Mouse (Mus musculus) frontal cortex, postnatal 14 days (tissue): ENCODE data around the gene Kat8.
"Not testable (repeated sequence)": the region's sequence is repeated elsewhere in the genome, so short reads cannot be mapped to it uniquely, and the experiment has no call there.

Experiments used
- DNase-seq, 2 experiments: peaks; one replicate each; pipeline ENCODE4 v3.0.0; 2022; ENCODE audit warnings: low spot score in 2 of 2

Kat8 gene

DNA sequence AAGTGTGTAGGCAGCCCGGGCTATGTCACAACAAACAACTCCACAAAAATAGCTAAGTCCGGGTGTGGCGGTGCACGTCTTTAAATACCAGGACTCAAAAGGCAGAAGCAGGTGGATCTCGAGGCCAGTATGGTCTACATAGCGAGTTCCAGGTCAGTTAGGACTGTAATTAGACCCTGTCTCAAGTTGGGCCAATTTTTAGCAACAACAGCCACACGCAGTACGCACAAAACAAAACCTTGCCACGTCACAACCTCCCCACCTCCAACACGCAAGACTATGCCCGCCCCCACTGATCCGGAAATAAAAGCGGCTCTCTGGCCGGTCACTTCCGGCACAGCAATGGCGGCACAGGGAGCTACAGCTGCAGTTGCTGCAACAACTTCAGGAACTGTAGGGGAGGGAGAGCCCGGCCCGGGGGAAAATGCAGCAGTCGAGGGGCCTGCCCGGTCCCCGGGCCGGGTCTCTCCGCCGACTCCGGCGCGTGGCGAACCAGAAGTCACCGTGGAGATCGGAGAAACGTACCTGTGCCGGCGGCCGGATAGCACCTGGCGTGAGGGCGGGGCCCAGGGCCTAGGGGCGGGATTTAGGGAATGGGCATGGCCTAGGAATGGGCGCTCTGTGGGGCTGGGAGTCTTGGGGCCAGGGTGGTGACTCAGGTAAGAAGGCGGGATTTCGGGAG lies at the start of gene Kat8:
Kat8 (plus strand) TSS at position 327 of the 682 bp plus-strand sequence.
- DNase-seq: peak; percentile 76 to 79

DNA sequence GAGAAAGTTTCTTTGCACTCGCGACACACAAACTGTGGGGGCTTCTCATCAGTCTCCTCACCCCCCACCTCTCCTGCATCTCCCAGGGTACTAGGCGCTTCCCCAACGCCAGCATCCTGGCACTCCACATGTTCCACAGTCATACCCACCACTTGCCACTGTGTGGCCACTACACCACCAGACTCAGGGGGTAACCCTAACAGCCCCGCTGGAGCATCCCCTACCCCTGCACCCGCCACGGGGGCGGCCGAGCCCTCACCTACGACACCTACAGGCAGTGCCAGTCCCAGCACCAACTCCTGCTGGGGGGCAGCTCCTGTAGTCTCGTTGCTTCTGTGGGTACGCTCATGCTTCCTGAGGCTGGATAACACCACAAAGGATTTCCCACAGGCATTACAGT lies 45.9 kb upstream of the Kat8 start:
- no peak for DNase-seq

DNA sequence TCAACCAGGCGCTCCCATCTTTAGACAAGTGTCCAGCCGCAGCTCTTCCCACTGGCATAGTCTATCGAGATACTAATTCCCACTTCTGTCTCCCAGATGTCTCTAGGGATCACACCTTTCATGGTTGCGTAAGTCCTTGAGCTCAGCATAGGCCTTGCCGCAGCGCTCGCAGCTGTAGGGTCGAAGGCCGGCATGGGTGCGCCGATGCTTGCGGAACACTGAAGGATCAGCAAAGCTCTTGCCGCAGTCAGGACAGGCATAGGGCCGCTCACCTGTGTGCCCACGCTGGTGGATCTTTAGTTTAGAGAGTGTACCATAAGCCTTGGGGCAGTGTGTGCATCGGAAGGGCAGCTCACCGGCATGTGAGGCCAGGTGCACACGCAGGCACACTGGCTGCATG lies 44.7 kb upstream of the Kat8 start:
- no peak for DNase-seq

DNA sequence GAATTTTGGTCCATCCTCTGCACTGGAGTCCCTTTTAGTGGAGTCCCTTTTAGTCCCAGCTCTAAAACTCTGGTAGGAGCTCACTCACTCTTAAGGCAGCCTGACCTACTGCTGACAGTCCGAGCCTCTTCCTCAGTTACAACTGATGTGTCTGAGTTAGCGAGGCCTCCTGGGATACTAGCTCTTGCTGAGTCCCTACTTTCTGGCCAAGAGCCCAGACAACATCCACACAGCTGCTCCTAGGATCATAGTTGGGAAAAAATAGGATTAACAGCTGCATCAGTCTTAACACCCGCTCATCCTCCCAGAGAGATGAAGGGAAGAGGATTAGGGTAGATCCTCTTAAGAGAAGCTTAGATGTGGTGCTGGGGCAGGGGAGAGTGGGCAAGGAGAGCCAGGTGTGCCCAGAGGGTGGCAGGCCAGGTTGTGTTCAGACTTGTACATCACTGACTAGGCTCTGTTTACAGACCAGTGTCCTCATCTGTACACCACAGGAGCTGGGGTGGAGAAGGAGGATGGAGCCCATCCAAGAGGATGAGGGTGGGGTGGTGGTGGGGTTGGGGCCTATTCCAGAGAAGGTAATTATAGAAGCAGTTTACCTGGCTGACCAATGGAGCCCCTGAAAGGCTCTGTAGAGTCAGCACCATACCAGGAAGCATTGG lies 43.0 kb upstream of the Kat8 start:
- DNase-seq: no peak

DNA sequence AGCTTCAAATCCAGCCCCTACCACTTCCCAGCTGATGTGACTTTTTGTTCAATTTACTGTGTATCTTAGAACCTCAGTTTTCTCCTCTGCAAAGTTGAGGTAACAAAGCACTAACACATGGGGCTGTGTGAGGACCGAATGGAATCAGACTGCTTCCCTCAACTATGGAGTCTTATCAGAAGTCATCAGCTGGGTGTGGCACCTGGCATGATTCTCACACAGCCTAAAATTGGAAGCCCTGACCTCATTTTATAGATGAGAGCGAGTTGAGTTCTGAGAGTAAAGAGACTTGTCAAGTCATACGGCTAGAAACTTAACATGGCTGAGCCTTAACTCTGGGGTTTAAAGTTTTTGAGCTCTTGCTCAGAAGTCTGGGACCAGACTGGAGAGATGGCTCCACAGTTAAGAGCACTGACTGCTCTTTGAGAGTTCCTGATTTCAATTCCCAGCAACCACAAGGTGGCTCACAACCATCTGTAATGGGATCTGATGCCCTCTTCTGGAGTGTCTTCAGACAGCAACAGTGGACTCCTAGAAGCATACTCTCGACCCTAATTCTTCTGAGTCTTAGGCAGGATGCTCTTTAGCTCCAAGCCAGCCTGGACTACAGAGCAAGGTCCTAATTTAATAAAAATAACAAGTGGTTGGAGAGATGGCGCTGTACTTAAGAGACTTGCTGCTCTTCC lies 42.0 kb upstream of the Kat8 start:
- no peak for DNase-seq

DNA sequence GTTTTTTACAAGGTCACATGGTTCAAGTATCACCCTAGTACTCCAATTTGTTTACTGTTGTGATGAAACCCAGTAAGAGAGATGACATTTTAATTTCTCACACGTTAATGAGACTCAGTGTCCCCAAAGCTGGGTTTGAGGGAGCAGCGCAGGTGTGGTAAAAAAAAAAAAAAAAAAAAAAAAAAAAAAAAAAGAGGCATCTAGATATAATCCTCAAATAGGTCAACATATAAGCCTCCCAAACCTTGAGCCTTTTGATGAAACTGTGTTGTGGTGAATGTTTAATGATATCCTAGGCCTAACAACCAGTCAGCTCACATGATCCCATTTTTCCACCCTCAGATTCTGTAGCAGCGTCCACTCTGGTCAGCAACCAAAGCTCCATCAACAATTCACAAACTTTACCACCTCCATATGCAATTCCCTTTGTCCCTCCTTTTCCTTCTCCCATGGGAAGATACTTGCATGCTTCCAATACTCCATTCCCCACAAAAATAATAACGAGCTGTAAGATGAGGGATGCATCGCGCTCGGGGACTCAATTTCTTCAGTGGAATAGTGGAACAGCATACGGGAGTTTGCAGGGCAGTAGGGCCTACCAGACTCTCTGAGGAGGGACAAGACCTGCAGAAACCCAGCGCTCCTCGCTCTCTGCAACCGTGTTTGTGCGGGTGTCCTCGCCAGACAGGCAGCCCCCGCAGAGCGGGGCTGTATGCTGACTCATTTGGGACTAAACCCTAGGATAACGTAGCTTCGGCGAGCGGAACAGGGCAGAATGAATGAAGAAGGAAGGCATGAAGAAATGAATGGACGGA lies 37.3 kb upstream of the Kat8 start:
- no peak for DNase-seq

DNA sequence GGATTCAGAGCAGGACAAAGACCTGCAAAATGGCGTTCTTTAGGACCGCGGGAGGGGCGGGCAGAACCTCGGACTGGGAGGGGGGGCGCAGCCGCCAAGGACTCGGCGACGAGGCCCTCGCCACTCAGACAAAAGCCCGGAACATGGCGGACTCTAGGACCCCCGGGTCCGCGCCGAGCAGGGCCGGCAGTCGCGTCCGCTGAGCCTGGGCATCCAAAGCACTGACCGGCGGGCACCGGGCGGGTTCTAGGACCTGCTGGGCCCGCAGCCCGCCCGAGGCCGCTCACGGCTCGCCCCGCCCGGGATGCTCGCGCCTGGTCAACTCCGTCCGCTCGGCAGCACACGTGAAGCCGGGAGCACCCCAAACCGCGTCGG lies 36.7 kb upstream of the Kat8 start:
- DNase-seq: peak; percentile 85 to 88

DNA sequence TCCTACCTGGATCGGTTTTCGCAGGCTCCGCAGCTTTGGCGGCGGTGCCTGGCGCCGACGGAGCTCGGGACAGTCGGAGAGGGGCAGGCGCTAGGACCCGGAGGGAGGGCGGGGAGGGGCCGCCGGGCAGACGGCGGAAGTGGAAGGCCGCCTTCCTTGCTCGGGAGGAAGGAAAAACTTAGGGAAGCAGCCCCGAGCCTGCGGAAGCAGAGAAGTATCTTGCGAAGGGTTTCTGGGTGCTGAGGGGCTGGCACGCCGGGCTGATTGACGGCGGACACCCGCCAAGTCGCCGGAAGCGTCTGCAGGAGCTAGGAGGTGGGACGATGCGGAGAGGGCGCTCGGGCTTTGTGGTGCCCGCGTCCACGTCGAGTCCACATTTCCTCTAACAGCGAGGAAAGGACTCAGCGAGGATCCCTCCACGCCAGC lies 36.3 kb upstream of the Kat8 start, which contains the start of gene Zfp646:
Zfp646 (plus strand) TSS at position 181 of the 426 bp plus-strand sequence.
- peak; percentile 46 to 51 for DNase-seq

DNA sequence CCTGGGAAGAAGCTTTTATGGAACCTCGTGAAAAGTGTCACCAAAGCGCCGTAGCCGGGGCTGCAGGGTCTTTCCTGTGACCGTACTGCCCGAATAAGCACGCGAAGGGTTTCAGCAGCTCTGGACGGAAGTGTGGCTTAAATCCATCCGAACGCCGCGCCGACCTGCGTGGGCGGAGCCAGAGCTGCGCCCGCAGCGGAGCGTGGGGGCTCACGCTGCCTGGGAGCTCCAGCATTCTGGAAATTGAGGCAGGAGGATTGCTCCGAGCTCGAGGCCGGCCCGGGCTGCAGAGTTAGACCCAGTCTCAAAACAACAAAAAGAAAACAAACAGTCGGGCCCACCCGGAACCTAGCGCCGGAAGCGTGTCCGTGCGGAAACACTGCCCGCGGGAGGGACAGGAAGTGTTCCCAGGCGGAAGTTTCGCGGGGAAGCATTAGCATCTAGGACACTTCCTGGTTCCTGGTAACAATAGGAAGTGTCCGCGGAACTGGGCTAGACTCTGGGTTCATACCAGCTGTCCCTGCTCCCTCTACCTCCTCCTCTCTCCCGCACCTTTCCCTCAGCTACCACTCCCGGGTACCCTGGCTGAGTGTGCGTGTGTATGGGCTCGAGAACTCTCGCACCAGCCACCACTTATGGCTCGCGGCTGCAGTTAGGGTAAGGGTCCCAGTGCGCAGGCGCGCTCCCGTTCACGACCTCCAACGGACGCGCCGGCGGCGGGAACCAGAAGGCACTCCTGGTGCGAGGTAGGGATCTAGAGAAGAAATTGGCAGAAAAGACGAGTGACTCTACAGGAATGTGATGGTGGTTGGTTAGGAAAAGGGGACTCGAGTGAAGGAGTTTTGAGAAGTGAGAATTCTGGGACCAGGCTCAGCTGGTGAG lies 35.6 kb upstream of the Kat8 start, which contains the start of gene Zfp668:
Zfp668 (minus strand) TSS at position 362 of the 882 bp plus-strand sequence.
- DNase-seq: peak; percentile 85 to 86

DNA sequence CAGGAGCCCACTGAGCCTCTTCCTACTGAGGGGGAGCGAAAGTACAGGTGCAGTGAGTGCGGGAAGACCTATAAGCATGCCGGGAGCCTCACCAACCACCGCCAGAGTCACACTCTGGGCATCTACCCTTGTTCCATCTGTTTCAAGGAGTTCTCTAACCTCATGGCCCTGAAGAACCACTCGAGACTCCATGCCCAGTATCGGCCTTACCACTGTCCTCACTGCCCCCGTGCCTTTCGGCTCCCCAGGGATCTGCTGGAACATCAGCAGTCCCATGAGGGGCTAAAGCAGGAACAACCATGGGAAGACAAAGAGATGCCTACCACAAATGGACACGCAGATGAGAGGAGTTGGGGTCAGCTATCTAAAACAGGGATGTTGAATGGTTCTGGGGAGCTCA lies 33.0 kb upstream of the Kat8 start:
- no peak for DNase-seq

DNA sequence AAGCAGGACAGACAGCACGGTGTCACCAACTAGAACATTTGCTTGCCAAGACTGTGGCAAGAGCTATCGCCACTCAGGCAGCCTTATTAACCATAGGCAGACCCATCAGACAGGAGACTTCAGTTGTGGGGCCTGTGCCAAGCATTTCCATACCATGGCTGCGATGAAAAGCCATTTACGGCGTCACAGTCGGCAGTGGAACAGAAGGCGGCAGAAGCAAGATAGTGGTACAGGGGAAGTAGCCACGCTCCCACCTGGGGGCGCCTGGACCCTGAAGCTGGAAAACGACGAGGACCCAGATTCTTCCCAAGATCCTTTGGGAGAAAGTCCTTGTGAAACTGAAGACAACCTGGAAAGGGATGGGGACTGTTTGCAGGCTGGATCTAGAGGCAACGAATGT lies 31.9 kb upstream of the Kat8 start:
- DNase-seq: no peak

DNA sequence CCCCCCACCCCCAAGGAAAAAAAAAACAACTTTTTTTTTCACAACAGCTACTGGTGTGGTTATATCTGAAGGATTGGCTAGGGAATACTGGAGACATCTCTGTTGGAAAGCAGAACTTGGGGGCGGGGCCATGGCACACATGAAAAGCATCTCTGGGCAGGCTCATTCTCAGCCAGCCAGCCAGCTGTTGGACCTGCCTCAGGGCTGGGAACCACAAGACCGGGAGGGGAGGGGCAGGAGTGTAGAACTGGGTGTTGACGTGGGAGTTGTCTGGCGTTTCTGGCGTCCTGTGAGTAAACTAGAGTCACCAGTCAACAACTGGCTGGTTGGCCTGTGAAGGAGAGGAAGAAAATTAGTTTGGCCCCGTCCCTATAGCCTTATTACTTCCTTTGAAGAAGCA lies 26.4 kb upstream of the Kat8 start:
- DNase-seq: no peak

DNA sequence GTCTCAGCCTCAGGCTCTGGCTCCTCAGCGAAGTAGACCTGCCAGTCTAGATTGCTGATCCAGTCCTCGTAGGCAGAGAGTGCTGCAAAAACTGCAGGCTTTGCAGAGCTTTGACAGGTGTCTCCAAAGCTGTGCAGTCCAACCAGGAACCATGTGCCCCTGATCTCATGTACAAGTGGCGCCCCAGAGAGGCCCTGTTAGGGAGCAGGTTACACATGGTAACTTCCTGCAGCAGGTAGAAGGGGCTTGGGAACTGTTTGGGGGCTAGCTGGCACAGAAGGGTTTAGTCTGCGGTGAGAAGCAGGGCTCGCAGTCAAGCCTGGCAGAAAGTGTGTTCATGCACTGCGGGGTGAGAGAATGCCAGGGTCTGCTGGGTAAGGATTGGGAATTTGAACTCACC lies 25.8 kb upstream of the Kat8 start:
- DNase-seq: no peak

DNA sequence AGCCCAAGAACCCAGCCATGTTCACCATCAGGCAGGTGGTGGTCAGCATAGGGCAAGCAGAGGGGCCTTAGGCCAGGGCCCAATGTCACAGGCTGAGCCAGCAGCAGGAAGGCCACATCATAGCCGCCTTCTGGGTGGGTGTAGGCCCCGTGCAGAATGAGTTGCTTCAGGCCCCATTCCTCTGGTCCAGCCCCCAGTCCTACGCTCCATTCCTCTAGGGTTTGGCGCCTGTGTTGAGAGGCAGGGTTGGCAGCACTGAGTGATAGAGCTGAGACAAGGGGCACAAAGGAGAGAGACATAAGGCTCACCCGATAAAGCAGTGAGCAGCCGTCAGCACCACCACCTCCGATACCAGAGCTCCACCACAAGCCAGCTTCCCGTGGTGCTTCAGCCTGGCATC lies 25.1 kb upstream of the Kat8 start:
- DNase-seq: no peak

DNA sequence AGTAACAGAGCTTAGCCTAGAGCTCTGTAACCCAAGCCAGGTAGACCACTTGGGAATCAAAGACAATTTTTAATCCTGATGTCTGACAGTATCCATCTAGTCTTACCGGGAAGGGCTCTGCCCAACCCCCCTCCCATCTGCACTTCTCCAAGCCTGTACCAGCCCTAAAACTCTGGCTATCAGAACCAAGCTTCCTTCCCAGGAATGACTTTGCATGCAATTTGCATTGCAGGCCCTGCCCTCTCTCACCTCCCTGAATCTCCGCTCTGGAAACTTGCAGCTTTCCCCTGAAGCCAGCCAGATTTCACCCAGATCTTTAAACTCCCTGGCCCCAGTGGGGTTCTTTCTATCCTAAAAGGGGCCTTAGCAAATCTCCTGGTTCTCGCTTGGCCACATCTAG lies 24.5 kb upstream of the Kat8 start:
- DNase-seq: no peak

DNA sequence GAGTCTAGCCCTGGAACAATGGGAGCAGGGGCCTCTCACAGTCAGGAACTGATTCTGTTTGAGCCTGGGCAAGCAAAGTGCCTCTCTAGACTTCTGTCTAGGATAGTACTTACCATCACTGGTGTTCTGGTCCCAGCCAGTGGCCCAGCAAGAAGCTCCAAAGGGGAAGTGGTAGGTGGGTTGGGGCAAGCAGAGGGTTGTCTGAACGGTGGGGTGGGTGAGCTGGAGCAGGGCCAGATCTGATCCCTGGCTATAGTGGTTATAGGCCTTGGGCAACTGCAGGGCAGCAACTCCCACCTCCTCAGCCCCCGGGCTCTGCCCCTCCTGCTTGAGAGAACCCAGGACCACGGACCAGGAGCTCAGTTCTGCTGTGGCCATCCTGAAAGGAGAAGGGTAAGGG lies 23.5 kb upstream of the Kat8 start:
- no peak for DNase-seq

DNA sequence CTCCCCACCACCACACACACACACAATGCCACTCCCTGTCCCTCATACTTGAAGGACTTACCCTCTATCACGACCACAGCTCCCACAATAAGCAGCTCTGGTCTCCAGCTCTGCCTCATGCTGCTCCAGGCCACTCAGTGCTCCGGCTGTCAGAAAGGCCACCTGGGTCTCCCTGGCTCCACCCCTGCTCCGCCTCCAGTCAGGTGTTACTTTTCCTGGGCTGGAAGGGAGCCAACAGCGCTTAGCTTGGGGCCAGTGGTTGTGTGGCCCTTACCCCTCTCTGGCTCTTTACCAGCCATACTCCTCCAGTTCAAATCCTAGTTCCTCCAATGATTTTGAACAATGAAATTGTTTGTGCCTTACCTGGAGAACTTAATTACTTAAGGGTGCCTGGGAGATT lies 21.5 kb upstream of the Kat8 start, which contains the start of gene Prss53:
Prss53 (minus strand) TSS at position 173 of the 400 bp plus-strand sequence.
- no peak for DNase-seq

DNA sequence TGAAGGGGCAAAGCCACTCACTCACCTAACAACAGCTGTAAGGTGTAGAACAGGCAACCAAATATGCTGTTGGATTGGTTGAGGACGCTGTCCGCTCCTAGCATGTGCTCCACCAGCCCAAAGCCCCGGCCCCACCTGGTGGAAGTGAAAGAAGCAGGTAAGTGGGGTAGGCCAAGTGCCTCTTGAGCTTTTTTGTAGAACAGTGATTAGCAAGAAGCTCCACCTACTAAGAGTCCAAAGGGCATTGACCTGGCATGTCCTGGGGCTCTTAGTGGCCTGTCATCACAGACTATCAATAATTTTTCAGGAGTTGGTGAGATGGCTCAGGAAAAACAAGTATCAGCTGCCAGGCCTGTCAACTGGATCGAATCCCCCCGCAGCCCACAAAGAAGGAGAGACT lies 17.8 kb upstream of the Kat8 start:
- no peak for DNase-seq

DNA sequence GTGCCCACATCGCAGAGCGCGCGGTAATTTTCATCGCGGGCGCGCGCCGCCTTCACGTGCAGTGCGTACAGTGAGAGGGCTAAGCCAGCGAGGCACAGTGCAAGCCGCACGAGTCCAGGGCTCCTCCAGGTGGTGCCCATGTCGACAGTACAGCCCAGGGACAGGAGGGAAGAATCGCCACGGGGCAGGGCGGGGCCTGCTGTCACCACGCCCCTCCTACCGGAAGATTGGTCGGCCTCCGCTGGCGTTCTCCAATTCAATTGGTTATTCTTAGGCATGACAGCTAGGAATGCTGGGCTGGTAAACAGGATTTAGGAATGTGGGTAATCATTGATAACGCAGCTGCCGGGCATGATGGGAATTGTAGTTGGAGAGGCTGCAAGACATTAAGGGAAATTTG lies 16.9 kb upstream of the Kat8 start, which contains the start of the genes Gm21974 and Vkorc1:
Gm21974 (minus strand) TSS at position 13 of the 400 bp plus-strand sequence.
Vkorc1 (minus strand) TSS at position 176 of the 400 bp plus-strand sequence.
- DNase-seq: peak; percentile 93

DNA sequence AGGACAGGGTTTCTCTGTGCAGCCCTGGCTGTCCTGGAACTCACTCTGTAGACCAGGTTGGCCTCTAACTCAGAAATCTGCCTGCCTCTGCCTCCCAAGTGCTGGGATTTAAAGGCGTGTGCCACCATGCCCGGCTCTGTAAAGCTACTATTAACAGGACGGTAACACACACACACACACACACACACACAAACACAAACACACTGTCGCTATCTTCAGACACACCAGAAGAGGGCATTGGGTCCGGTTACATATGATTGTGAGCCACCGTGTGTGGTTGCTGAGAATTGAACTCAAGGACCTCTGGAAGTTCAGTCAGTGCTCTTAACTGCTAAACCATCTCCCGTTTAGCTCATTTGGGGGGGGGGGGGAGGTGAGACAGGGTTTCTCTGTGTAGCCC lies 16.4 kb upstream of the Kat8 start:
- DNase-seq: not testable (repeated sequence)

DNA sequence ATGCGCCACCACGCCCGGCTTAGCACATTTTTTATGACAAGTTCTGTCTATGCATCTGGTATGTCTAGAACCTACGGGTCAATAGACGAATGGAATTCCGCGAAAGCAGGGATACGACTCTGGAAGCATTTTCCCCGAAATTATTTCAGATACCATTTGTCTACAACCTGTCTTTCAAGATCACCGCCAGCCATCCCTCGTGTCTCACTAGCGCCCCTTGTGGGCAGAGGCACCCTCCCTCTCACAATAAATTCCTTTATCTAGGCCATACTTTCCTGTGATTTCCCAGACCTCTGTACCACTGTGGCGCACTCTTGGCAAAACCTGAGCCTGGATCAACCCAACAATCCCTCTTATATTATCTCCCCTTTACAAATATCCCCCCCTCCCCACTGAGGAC lies 15.9 kb upstream of the Kat8 start:
- DNase-seq: peak in 1 of 2 experiments; percentile 44
